Mouse (Mus musculus): ENCODE data around the gene Tmem213.

Tmem213 gene

DNA sequence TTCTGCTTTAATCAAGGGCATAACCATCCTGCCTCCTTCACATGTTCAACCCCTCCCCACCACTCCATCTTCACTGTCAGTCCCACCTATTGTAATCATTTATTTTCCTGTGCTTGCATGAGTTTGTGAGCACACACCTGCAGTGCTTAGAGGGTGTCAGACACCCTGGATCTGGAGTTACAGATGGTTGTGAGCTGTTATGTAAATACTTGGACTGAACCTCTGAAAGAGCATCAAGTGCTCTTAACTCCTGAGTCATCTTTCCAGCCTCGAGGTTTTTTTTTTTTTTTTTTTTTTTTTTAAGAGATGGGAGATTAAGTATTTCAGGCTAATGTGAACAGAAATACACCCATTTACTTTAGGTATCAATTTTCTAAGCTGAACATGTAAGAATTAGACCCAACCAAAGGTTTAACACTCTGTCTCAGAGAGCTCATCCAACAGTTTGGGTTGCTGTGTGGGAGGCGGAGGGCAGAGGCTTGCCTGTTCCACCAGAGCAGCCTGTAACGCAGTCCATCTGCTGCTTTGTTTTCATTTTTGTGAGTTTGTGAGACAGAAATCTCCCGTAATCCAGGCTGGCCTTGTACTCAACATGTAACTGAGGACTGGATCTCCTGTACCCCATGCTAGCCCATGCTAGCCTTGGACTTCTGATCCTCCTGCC, 7.2 kb downstream of the Tmem213 start:
- DNase-seq (ENCODE audit: low read depth, low spot score), result no peak

- DNase-seq (ENCODE audit: low read depth, low spot score), result no peak
These were observed 9.3 kb downstream of the Tmem213 start for GRCm38 (mm10) chr6:38118341-38118740.

DNA sequence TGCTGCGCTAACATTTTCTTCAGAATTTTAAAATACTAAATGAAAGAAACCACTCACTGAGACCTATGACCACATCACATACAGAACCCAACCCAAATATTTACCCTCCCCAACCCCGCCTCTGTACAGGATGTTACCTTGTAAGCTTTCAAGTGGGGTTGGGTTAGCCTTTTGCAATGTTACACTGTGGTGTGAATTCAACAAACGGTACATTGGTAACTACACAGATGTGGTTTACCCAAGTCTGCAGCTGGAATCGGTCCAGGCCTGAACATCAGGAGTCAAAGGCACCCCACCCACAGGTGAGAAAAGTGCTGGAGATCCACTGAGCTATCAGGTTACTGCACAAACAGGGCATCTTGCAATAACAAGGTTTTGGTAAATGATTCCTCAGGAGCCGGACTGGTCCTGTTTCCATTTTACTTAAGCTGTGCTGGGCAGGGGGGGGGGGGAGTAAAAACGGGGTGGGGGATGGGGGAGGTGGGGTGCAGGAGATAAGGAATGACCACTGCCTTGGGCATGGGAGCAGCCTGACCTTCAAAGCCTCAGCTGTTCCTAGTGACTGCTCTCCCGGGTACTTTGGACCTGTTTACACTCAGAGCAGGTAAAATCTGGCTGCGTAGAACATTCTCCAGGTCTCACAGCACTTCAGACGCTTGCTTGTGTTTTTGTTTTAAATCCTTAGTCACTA, 11.8 kb downstream of the Tmem213 start:
- DNase-seq (ENCODE audit: low read depth, low spot score), result no peak

DNA sequence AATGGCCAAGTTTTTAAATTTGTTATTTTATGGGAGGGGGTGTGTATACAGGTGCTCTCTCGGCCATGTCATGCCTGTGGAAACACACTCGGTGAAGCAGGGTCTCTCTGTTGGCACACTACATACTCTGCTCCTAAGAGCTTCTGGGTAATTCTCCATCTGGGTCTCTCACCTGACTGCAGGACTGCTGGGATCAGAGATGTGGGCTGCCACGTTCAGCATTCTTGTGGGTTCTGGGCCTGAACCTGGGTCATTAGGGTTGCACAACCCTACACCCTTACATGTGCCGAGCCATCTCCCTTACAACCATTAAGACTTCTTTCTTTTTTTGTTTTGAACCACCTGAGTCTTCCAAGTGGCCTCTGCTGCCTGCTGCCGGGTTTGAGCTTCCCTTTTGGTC, 12.8 kb downstream of the Tmem213 start:
- DNase-seq (ENCODE audit: low read depth, low spot score), result no peak

DNA sequence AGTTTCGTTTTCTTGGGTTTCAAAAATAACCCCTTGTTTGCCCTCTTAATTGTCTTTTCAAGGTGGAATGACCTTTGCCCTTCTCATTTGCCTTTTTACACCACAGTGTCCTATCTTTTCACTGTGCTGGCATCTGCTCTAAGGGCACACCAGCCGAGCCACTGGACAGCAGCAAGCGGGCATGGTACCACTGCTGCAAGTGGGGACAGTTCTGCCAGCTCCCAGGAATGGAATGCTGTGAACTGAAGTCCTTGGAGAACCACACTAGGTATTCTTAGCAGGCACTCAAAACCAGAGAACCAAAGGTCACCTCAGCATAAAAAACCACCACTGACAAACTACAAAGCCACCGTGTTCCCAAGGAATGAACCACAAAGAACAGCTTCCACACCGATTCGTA, 13.7 kb downstream of the Tmem213 start:
- no peak for DNase-seq (ENCODE audit: low read depth, low spot score)

GRCm38 (mm10) chr6:38123471-38124206, 14.6 kb downstream of the Tmem213 start:
- no peak for DNase-seq (ENCODE audit: low read depth, low spot score)

DNA sequence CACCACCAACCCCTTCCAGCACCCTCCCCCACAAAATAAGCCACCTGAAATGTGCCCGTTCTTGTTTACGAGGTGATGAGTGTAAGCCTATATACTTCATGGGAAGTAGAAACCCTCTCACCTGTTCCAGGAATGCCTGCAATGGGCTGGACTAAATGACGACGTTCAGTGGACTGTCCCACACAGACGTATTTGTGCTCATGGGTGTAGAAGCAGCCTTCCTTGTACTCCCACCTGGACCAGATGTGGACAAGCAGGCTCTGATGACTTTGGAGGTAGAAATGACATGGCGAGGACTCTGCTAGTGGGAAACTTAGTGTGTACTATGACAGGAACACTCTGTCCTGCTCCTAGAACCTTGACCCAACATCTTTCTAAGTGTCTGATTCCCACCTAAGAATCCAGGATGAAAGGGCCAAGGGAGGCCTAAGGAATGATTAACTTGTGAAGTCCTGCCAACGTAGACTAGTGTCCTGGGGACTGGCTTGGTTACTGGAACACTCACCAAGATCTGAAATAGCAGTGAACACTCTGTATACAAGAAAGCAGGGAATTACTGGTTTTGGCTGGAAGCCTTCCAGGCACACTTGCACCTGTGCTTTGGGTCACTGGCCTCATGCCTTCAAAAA, 15.3 kb downstream of the Tmem213 start, which contains the start of gene Atp6v0a4:
Gene Atp6v0a4 (minus strand): TSS at position 380 of the 629 bp plus-strand sequence.
- no peak for DNase-seq (ENCODE audit: low read depth, low spot score)

DNA sequence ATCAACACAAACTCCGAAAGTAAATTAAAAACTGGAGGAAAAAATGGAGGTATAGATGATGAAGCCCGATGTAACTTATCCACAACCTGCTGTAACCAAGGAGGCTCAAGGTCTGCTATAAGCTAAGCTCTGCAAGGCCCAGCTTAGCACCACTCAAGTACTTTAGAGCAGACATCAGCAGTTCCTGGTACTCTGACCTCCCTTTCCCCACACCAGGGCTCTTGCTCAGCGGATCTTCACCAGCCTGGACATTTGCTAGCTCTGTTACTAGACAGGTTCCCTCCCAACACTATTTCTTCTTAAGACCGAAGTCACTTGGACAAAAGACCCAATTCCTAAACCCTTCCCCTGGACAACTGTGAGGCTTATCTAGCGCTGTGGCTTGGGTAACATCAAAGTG, 15.8 kb downstream of the Tmem213 start:
- no peak for DNase-seq (ENCODE audit: low read depth, low spot score)

GRCm38 (mm10) chr6:38125462-38125861, 16.4 kb downstream of the Tmem213 start:
- DNase-seq (ENCODE audit: low read depth, low spot score), result no peak

- DNase-seq (ENCODE audit: low read depth, low spot score), result no peak
These were observed 19.1 kb downstream of the Tmem213 start for GRCm38 (mm10) chr6:38128115-38128514.

DNA sequence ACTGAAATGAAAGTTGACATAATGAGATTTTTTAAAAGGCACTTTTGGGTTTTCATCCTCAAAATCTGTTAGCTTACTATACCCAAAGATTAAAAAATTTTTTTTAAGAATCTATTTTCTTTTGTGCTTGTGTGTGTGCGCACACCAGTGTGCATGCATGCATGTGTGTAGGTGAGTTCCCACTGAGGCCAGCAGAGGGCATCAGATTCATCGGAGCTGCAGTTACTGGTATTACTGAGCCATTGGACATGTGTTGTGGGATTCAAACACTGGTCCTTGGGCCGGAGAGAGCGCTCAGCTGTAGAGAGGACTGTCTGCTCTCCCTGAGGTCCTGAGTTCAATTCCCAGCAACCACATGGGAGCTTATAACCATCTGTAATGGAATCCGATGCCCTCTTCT, 20.8 kb downstream of the Tmem213 start:
- no peak for DNase-seq (ENCODE audit: low read depth, low spot score)

- DNase-seq (ENCODE audit: low read depth, low spot score), result no peak
These were observed 22.8 kb downstream of the Tmem213 start for GRCm38 (mm10) chr6:38131801-38132231.

- DNase-seq (ENCODE audit: low read depth, low spot score), result no peak
These were observed 25.9 kb downstream of the Tmem213 start for GRCm38 (mm10) chr6:38134806-38135559.

GRCm38 (mm10) chr6:38139086-38139485, 30.0 kb downstream of the Tmem213 start:
- no peak for DNase-seq (ENCODE audit: low read depth, low spot score)

DNA sequence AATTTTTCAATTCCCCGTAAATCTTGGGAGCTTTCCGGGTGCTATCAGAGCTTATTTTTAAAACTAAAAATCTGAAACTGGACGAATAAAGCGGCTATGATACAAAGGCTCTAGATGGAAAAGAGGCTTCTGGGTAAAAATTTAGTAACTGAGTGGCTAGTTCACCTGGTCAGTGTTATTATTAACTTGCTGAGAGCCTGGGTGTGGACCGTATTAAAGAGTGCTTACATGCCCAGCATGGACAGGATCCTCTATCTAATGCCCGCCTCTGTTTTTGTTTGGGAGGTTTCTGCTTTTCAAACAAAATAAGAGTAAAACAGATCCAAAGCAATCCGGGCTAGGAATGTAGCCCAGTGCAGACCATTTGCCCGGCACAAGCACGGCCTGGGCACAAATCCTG, 31.3 kb downstream of the Tmem213 start:
- DNase-seq (ENCODE audit: low read depth, low spot score), result no peak

- DNase-seq (ENCODE audit: low read depth, low spot score), result no peak
These were observed 35.3 kb downstream of the Tmem213 start for GRCm38 (mm10) chr6:38144161-38144998.

DNA sequence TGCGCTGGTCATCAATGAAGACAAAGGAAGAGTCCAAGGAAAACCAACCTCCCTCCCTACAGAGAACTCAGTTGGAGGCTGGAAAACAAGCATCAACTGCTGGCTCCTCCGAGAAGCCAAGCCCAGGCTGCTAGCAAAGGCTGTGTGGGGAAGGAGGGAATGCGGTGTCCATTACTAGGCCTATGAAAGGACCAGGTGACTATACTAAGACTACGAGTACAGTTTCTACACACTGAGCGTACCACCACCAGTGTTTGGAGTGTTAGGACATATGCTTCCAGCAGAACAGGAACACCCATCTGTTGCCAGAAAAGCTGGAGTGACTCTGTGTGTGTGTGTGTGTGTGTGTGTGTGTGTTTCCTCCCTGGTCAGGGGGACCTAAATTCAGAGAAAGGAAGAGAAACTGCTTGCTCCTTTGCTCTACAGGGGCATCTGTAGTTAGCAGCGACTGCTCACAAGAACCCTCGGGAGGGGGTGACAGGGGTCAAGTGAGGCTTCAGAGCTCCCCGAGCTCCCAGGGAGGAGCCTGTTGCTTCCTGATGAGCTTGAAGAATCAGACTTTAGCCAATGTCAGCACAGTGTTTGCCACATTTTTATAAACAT, 36.5 kb downstream of the Tmem213 start:
- DNase-seq (ENCODE audit: low read depth, low spot score), result no peak

GRCm38 (mm10) chr6:38147301-38147700, 38.2 kb downstream of the Tmem213 start:
- DNase-seq (ENCODE audit: low read depth, low spot score), result no peak

GRCm38 (mm10) chr6:38148626-38149025, 39.6 kb downstream of the Tmem213 start:
- no peak for DNase-seq (ENCODE audit: low read depth, low spot score)

DNA sequence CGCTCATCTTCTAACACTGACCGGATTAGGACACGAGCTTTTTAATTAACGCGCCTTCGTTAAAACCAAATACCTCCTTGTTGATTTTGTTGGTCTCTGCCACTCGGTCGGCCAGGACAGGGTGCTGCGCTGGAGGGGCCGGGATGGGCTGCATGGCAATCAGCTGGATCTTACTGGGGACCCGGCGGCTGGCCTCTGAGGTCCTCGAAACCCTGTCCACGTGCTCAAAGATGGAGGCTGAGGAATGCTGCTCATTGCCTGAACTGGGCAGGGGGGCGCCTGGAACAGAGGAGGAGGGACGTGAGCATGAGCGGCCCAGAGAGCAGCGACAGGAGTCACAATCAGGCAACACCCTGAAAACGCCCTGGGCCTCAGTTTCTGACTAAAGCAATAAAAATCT, 40.4 kb downstream of the Tmem213 start:
- DNase-seq (ENCODE audit: low read depth, low spot score), result no peak
